13 mouse cellular contexts compared by ENCODE assay signal in the genomic region with DNA sequence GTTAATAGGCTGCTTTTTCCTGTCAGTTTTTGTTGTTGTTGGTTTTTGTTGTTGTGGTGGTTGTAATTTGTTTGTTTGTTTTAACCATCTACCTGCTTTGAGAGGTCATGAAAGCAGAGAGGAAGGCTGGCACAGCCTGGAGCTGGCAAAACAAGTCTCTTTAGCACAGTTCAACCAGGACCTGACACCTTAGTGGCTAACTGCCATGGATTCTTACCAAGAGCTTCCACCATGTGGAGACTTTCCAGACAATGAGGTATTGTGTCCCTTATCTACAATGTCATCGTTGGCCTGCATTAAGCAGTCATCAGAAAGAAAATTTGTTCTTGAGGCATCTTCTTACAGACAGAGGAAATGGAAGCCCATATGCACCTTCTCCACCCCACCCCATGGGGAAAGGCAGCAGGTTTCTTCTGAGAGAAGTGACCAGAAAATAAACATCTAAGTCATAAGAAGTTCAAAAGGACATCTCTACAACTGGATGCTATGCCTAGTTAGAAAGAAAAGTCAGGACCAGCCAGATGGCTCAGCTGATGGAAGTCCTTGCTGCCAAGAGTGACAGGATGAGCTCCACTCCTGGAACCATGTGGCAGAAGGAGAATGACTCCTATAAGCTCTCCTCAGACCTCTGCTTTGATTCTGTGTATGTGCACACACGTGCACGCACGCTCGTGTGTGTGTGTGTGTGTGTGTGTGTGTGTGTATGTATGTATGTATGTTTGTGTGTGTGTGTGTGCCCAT.
DNase-seq lines count a peak whose midpoint lies in the region; ATAC-seq and TF ChIP-seq lines count a peak whose summit lies in the region.
"Had no signal": no experiment of that assay in that cellular context is flagged by ENCODE, and none has a peak within 500 bp of the region (broad histone marks: within the 10 kb centered on the region; RNA-seq: fewer than 3 reads in every experiment).

No protein-coding gene starts in this region.

- H3K4me3 ChIP-seq in layer of hippocampus, adult 2 months = no peak overlapping the region
- H3K4me3 ChIP-seq in intestine, embryonic 15.5 days (replicated peaks) = no peak overlapping the region
- H3K4me3 ChIP-seq: gastrocnemius, adult 2 months; heart, adult 2 months; heart, embryonic 15.5 days; hindbrain, embryonic 13.5 days had no signal

- no peaks in the 10 kb centered on the region for H3K36me3 ChIP-seq in intestine, embryonic 15.5 days
- H3K36me3 ChIP-seq: G1E; heart, embryonic 15.5 days; hindbrain, embryonic 13.5 days had no signal

- no peak overlapping the region for H3K4me2 ChIP-seq in intestine, embryonic 15.5 days (replicated peaks)
- H3K4me2 ChIP-seq: heart, embryonic 15.5 days; hindbrain, embryonic 13.5 days had no signal

- TF ChIP-seq CTCF in layer of hippocampus, adult 2 months (conservative IDR thresholded peaks at IDR 0.05) = no peak
- no peak for TF ChIP-seq CTCF in brain, embryonic 14.5 days (IDR thresholded peaks at IDR 0.05; ENCODE audit: borderline replicate concordance, extremely low read depth, insufficient read depth, insufficient read length)

- ATAC-seq in intestine, embryonic 15.5 days = peak; percentile 46; the same call in 1 of the 2 replicates

- H3K9me3 ChIP-seq in intestine, embryonic 15.5 days = no peaks in the 10 kb centered on the region
- H3K9me3 ChIP-seq: G1E; heart, embryonic 15.5 days; hindbrain, embryonic 13.5 days had no signal

- no peak for DNase-seq in layer of hippocampus, adult 2 months (ENCODE audit: low spot score in 2 of 2)
- no peak for DNase-seq in layer of hippocampus, adult 8-10 months (ENCODE audit: low spot score in 2 of 2)
- DNase-seq in brain, embryonic 14.5 days (ENCODE audit: low read depth) = peak; percentile 39
- peak; percentile 53 for DNase-seq in cerebellum, adult 9-10 months
- DNase-seq in lung, postnatal 4 days = no peak
- no peak for DNase-seq in gastrocnemius, postnatal 14 days

- 83% methylated on average over 5 of the region's 5 CpGs for WGBS in intestine, embryonic 15.5 days

- intact Hi-C loops in gastrocnemius, postnatal 14 days (cut with DNase I; ENCODE audit: low total_unique reads) = loop anchor here (2.0 kb wide), 1 partner anchor 115 kb away; no protein-coding TSS in a partner anchor

- no peak overlapping the region for H3K9ac ChIP-seq in intestine, embryonic 15.5 days
- H3K9ac ChIP-seq: heart, embryonic 15.5 days; hindbrain, embryonic 13.5 days; liver, embryonic 14.5 days had no signal

- peak overlapping the region; percentile 92 for H3K27ac ChIP-seq in layer of hippocampus, adult 2 months
- H3K27ac ChIP-seq in intestine, embryonic 15.5 days = no peak overlapping the region
- H3K27ac ChIP-seq: gastrocnemius, adult 2 months; heart, adult 2 months; heart, embryonic 15.5 days; hindbrain, embryonic 13.5 days; liver, embryonic 14.5 days had no signal

- no peaks in the 10 kb centered on the region for H3K27me3 ChIP-seq in intestine, embryonic 15.5 days (replicated peaks)
- H3K27me3 ChIP-seq: heart, embryonic 15.5 days; hindbrain, embryonic 13.5 days had no signal

- no peak for TF ChIP-seq POLR2A in brain, embryonic 14.5 days (IDR thresholded peaks at IDR 0.05; ENCODE audit: borderline replicate concordance, extremely low read depth, insufficient read depth, insufficient read length, poor library complexity, severe bottlenecking)

- H3K4me1 ChIP-seq in intestine, embryonic 15.5 days (replicated peaks) = peaks cover 35% of the 10 kb centered on the region

Comparison
In these comparisons a context has a peak if more than half of its experiments do, and no peak if none do; other contexts are left out.
1. DNase-seq: peak in brain, embryonic 14.5 days (single experiment) and cerebellum, adult 9-10 months (single experiment); none in layer of hippocampus, adult 2 months (0 of 2), layer of hippocampus, adult 8-10 months (0 of 2), lung, postnatal 4 days (0 of 2) and gastrocnemius, postnatal 14 days (single experiment).